Mouse (Mus musculus) ES-E14 (cell line): ENCODE results near the gene Gm21693.
"Not testable (repeated sequence)": the region's sequence is repeated elsewhere in the genome, so short reads cannot be mapped to it uniquely, and the experiment has no call there.

Source experiments
- CHD2 ChIP-seq: IDR thresholded peaks from 2 replicates; pipeline ENCODE4 v1.6.1; 2014; ENCODE audit warnings: mild to moderate bottlenecking, low read depth, low read length, inconsistent platforms
- HCFC1 ChIP-seq: IDR thresholded peaks from 2 replicates; pipeline ENCODE4 v1.6.1; 2012; ENCODE audit warnings: low read length, inconsistent platforms, borderline replicate concordance; ENCODE audit not compliant: insufficient read depth
- MAFK ChIP-seq: IDR thresholded peaks from 2 replicates; pipeline ENCODE4 v1.6.1; 2014; ENCODE audit warnings: mild to moderate bottlenecking, low read depth, low read length, inconsistent platforms; ENCODE audit not compliant: insufficient read depth
- ZC3H11A ChIP-seq: IDR thresholded peaks from 2 replicates; pipeline ENCODE4 v1.6.1; 2012; ENCODE audit warnings: low read depth, mild to moderate bottlenecking, inconsistent platforms, low read length, borderline replicate concordance
- ZNF384 ChIP-seq: IDR thresholded peaks from 2 replicates; pipeline ENCODE4 v1.6.1; 2012; ENCODE audit warnings: low read depth, low read length, inconsistent platforms

- not testable (repeated sequence) for TF ChIP-seq ZC3H11A, ZNF384, HCFC1, CHD2, MAFK
These were observed 4.5 kb downstream of the Gm21693 start for GRCm38 (mm10) chrY:3340661-3341060.
